Mouse (Mus musculus): Measurements from ENCODE around the gene Hsp90ab1. TPM values are rescaled to one million over a fixed set of nuclear protein-coding genes. Genes with fewer than 3 reads are reported as not detected.
A peak's percentile ranks its signal among the peaks of the same experiment; 100 is the strongest.

Gene Hsp90ab1
- polyA plus RNA-seq, 1 experiment from 2014 or later: 1,571 TPM

DNA sequence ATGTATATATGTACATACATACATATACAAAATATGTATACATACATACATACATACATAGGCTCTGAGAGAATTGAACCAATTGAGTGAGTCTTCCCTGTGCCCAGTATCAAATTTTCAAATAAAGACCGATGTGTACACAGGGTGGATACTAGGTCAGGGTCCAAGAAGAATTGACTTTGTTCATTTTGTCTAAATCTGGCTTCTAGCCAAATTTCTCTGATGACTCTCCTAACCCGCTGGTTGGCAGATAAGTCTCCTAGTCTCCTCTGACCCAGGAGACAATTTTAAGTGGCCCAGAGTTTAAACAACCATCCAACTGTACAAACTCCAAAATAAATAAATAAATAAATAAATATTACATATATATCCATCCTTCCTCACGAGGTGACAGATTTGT lies 25.8 kb upstream of the Hsp90ab1 start:
- no peak overlapping the region for H3K4me3 ChIP-seq (ENCODE audit: low read length)
- no peak overlapping the region for H3K27ac ChIP-seq (ENCODE audit: low read depth, low read length)
- 36% methylated on average over 3 of the region's 3 CpGs for WGBS

DNA sequence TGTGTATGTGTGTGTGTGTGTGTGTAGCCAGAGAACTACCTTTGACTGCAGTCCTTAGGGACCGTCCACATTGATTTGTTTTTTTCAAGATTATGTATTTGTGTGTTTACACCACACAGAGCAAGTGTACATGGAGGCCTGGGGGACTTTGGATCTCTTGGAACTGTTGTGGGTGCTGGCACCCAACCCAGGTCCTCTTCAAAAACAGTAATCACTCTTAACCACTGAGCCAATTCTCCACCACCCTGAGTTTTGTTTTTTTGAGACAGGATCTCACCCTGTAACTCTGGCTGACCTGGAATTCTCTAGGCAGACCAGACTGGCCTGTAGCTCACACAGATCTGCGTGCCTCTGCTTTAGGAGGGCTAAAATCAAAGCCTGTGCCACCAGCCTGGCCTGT lies 25.3 kb upstream of the Hsp90ab1 start:
- Histone ChIP-seq H3K4me3 (ENCODE audit: low read length) (no peak overlapping the region), H3K9me3 (ENCODE audit: control insufficient read depth, low read length) (no peaks in the 10 kb centered on the region), H3K4me1 (ENCODE audit: control insufficient read depth, insufficient read depth, low read depth, low read length) (peaks cover 30% of the 10 kb centered on the region), H3K9ac (ENCODE audit: low read depth, low read length) (no peak overlapping the region), H3K36me3 (ENCODE audit: control insufficient read depth, insufficient read depth, low read length) (no peaks in the 10 kb centered on the region), H3K27ac (ENCODE audit: low read depth, low read length) (no peak overlapping the region), H3K27me3 (replicated peaks; ENCODE audit: control insufficient read depth, insufficient read depth, low read length) (peaks cover 14% of the 10 kb centered on the region), H3K4me2 (ENCODE audit: low read length) (no peak overlapping the region)
- ATAC-seq: no peak
- WGBS: 89% methylated on average over 2 of the region's 2 CpGs

More for the DNA sequence above, 25.8 kb upstream of the Hsp90ab1 start:
- no peak overlapping the region; the same call in 1 of the 2 replicates for H3K9ac ChIP-seq (ENCODE audit: low read depth, low read length)
- H3K36me3 ChIP-seq (ENCODE audit: control insufficient read depth, insufficient read depth, low read length): no peaks in the 10 kb centered on the region
- peaks cover 30% of the 10 kb centered on the region for H3K4me1 ChIP-seq (ENCODE audit: control insufficient read depth, insufficient read depth, low read depth, low read length)
- peaks cover 12% of the 10 kb centered on the region for H3K27me3 ChIP-seq (replicated peaks; ENCODE audit: control insufficient read depth, insufficient read depth, low read length)
- H3K9me3 ChIP-seq (ENCODE audit: control insufficient read depth, low read length): no peaks in the 10 kb centered on the region
- no peak for ATAC-seq
- H3K4me2 ChIP-seq (ENCODE audit: low read length): peak overlapping the region; percentile 60

DNA sequence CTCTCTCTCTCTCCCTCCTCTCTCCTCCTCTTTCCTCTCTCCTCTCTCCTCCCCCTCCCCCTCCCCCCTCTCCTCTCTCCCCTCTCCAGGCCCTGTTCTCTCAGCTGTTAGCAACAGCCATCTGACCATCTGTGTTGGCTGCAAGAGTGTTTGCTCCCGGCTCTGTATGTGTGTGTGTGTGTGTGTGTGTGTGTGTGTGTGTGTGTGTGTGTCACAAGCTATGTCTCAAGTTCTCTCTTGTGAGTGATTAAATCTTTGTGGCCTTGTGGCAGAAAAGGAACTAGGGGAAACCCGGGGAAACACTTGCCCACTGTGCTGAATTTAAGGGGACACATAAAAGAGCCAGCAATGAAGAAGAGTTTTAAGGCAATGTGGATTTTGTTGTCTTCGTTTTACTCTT lies 24.7 kb upstream of the Hsp90ab1 start:
- Histone ChIP-seq H3K4me1 (ENCODE audit: control insufficient read depth, insufficient read depth, low read depth, low read length) (peaks cover 30% of the 10 kb centered on the region), H3K4me2 (ENCODE audit: low read length) (no peak overlapping the region), H3K36me3 (ENCODE audit: control insufficient read depth, insufficient read depth, low read length) (no peaks in the 10 kb centered on the region), H3K27me3 (replicated peaks; ENCODE audit: control insufficient read depth, insufficient read depth, low read length) (peaks cover 14% of the 10 kb centered on the region), H3K9me3 (ENCODE audit: control insufficient read depth, low read length) (no peaks in the 10 kb centered on the region), H3K27ac (ENCODE audit: low read depth, low read length) (no peak overlapping the region), H3K9ac (ENCODE audit: low read depth, low read length) (no peak overlapping the region), H3K4me3 (ENCODE audit: low read length) (no peak overlapping the region)
- 38% methylated on average over 3 of the region's 3 CpGs for WGBS
- ATAC-seq: no peak

DNA sequence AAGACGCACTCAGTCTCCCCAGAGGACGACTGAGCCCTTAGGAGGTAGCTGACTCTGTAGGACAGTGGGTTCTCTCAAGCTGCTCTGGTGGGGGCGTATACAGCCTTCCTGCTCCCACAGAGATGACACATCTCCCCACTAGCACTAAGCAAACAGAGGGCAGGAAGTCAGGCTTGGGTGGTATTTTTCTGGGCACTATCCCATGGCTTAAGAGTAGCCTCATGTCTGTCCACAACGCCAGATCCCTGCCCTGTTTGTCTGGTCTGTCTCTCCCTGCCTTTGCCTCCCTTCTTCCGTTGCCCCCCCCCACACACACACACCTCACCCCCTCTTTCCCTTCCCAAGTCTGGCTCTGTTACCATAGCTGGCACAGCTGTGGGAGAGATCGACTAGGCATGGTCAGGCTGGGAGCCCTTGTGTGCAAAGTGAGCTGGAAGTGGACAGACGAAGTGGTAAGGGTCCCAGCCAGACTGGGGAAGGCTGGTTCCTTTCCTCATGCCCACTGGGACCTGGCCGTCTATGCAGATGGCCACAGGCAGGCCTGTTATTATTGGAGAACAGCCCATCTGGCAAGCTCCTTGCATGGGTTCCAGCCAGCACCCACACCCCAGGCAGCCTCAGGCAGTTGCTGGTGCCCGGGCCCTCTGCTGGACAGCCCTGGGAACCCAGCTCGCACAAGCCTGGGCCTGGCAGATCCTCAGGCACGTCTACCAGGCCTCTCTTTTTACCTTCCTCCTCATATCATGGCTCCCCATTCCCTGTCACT lies 23.7 kb upstream of the Hsp90ab1 start:
- Histone ChIP-seq H3K9me3 (ENCODE audit: control insufficient read depth, low read length) (no peaks in the 10 kb centered on the region), H3K4me3 (ENCODE audit: low read length) (no peak overlapping the region), H3K4me1 (ENCODE audit: control insufficient read depth, insufficient read depth, low read depth, low read length) (peaks cover 39% of the 10 kb centered on the region), H3K4me2 (ENCODE audit: low read length) (no peak overlapping the region), H3K9ac (ENCODE audit: low read depth, low read length) (no peak overlapping the region), H3K36me3 (ENCODE audit: control insufficient read depth, insufficient read depth, low read length) (no peaks in the 10 kb centered on the region), H3K27ac (ENCODE audit: low read depth, low read length) (peak overlapping the region; percentile 65), H3K27me3 (replicated peaks; ENCODE audit: control insufficient read depth, insufficient read depth, low read length) (peaks cover 14% of the 10 kb centered on the region)
- WGBS: 17% methylated on average over 11 of the region's 11 CpGs
- peak; percentile 51 for ATAC-seq

DNA sequence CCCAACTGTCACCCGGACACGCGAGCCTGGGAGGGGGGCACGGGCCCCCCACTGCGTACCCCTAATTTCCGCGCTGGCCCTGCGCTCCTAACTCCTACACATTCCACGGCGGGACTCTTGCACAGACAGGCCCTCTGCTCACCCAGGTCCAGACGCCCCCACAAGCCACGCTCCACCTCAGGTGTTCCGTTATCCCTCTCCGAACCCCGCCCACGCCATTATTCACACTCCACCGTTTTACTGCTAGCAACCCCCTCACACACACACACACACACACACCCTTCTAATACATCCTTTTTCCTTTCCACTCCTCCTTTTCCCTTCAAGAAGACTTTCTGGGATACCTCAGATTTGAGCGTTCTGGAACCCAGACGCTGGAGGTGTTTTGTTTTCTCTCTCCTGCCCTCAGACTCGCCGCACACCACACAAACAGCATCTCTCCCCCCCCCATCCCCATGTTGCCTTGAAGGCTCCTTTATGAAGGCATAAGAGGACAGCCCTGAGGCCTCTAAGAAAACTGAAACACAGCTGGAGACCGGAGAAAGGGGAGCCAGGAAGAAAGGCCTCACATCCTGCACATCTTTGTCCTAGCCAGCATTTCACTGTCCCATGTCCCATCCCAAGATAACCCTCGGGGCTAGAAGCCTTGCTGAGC lies 22.8 kb upstream of the Hsp90ab1 start:
- ATAC-seq: peak; percentile 28
- 5% methylated on average over 23 of the region's 23 CpGs for WGBS
- peak overlapping the region; percentile 81 for H3K4me2 ChIP-seq (ENCODE audit: low read length)
- peak overlapping the region; percentile 69 for H3K9ac ChIP-seq (ENCODE audit: low read depth, low read length)
- H3K4me3 ChIP-seq (ENCODE audit: low read length): peak overlapping the region; percentile 56
- peak overlapping the region; percentile 65 for H3K27ac ChIP-seq (ENCODE audit: low read depth, low read length)
- no peaks in the 10 kb centered on the region for H3K9me3 ChIP-seq (ENCODE audit: control insufficient read depth, low read length)
- peaks cover 41% of the 10 kb centered on the region for H3K4me1 ChIP-seq (ENCODE audit: control insufficient read depth, insufficient read depth, low read depth, low read length)
- H3K36me3 ChIP-seq (ENCODE audit: control insufficient read depth, insufficient read depth, low read length): no peaks in the 10 kb centered on the region
- H3K27me3 ChIP-seq (replicated peaks; ENCODE audit: control insufficient read depth, insufficient read depth, low read length): peaks cover 6% of the 10 kb centered on the region

DNA sequence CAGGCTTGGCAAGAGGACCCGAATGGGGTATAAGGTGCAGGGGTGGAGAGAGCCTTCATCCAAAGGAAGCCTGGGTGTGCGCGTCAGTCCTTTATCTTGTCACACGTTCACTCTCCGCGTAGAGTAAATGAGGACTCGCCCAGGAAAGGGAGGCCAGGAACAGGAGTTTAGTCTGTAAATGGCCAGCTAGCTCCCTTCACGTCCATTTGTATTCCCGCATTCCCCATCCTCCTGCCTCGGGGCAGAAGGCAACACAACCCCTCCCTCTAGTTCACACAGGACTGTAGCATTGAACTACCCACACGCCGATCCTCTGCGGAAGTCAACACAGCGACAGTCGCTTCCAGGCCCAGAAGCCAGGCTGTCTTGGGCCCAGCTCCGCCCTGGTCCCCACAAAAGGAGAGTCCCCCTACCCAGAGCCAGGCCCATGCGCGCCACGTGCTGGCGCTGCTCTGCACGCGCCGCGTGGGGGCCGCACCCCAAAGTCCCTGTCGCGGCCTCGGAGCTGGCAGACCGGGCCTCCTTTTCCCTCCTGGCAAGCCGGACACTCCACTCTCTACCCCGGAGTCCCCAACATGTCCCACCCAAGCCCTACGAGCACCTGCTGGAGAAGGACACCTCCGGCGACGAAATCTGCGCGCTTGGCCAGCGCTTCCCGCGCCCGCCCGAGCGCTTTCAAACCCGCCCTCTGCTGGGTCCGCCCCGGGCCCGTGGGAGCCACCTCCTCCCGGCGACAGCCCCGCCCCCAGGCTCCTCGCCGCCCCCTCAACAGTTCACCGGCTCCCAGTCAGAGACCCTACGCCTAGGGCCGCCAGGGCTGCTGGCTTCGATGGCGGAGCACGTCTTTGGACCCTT lies 22.0 kb upstream of the Hsp90ab1 start:
- Histone ChIP-seq H3K36me3 (ENCODE audit: control insufficient read depth, insufficient read depth, low read length) (no peaks in the 10 kb centered on the region), H3K27ac (ENCODE audit: low read depth, low read length) (peak overlapping the region; percentile 59; the same call in 1 of the 2 replicates), H3K4me1 (ENCODE audit: control insufficient read depth, insufficient read depth, low read depth, low read length) (peaks cover 41% of the 10 kb centered on the region), H3K4me2 (ENCODE audit: low read length) (peak overlapping the region; percentile 81), H3K27me3 (replicated peaks; ENCODE audit: control insufficient read depth, insufficient read depth, low read length) (peaks cover 2% of the 10 kb centered on the region; the same call in 1 of the 2 replicates), H3K9ac (ENCODE audit: low read depth, low read length) (peak overlapping the region; percentile 69), H3K4me3 (ENCODE audit: low read length) (peak overlapping the region; percentile 56), H3K9me3 (ENCODE audit: control insufficient read depth, low read length) (no peaks in the 10 kb centered on the region)
- 2% methylated on average over 56 of the region's 58 CpGs for WGBS
- peak; percentile 78 for ATAC-seq

DNA sequence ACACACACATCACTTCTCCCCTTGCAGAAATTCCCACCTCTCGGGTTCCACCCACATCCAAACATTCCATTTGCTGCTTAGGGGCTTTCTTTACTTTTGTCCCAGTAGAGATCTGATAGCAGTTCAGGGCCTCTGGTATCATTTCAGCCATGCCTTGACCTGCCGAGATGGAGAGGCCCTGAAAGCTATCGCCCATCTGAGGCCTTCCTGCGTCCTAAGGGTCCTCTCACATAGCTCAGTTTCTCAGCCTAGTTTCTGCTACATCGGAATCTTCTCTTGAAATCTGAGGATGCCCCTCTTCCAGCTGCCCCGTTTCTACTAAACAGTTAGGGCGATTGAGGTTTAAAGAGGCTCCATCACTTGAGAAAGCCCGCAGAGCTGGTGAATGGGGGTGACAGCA lies 21.1 kb upstream of the Hsp90ab1 start:
- no peak overlapping the region; the same call in 1 of the 2 replicates for H3K27ac ChIP-seq (ENCODE audit: low read depth, low read length)
- no peak for ATAC-seq
- 44% methylated on average over 8 of the region's 8 CpGs for WGBS
- peak overlapping the region; percentile 56 for H3K4me3 ChIP-seq (ENCODE audit: low read length)
- H3K4me2 ChIP-seq (ENCODE audit: low read length): peak overlapping the region; percentile 81
- no peaks in the 10 kb centered on the region for H3K36me3 ChIP-seq (ENCODE audit: control insufficient read depth, insufficient read depth, low read length)
- peaks cover 2% of the 10 kb centered on the region; the same call in 1 of the 2 replicates for H3K27me3 ChIP-seq (replicated peaks; ENCODE audit: control insufficient read depth, insufficient read depth, low read length)
- H3K9me3 ChIP-seq (ENCODE audit: control insufficient read depth, low read length): no peaks in the 10 kb centered on the region
- peak overlapping the region; percentile 69; the same call in 1 of the 2 replicates for H3K9ac ChIP-seq (ENCODE audit: low read depth, low read length)
- H3K4me1 ChIP-seq (ENCODE audit: control insufficient read depth, insufficient read depth, low read depth, low read length): peaks cover 37% of the 10 kb centered on the region

DNA sequence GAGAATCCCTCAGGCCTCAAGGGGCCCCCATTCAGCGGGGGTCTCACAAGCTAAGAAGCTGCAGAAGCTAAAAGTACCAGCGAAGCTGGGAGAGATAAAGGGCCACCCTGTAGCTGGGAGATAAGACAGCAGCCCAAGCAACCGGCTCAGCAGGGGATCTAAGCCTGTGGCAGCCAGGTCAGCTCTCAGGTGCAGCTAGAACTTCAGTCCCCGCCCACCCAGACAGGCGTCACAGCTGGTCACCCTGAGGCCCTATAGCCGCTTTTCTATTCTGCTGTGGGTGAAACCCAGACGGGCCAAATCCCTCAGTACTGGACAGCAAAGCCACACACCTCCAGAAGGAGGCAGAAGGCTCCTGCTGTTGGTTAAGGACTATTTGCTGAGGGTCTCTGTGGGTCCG lies 20.4 kb upstream of the Hsp90ab1 start:
- Histone ChIP-seq H3K4me1 (ENCODE audit: control insufficient read depth, insufficient read depth, low read depth, low read length) (peaks cover 35% of the 10 kb centered on the region), H3K4me2 (ENCODE audit: low read length) (peak overlapping the region; percentile 81)
- ATAC-seq: no peak

More for the DNA sequence above, 20.4 kb upstream of the Hsp90ab1 start:
- Histone ChIP-seq H3K9ac (ENCODE audit: low read depth, low read length) (no peak overlapping the region), H3K36me3 (ENCODE audit: control insufficient read depth, insufficient read depth, low read length) (no peaks in the 10 kb centered on the region), H3K27me3 (replicated peaks; ENCODE audit: control insufficient read depth, insufficient read depth, low read length) (peaks cover 2% of the 10 kb centered on the region; the same call in 1 of the 2 replicates), H3K4me3 (ENCODE audit: low read length) (no peak overlapping the region), H3K9me3 (ENCODE audit: control insufficient read depth, low read length) (no peaks in the 10 kb centered on the region), H3K27ac (ENCODE audit: low read depth, low read length) (no peak overlapping the region)
- 29% methylated on average over 8 of the region's 8 CpGs for WGBS
